ENCODE assay signal across 8 mouse cellular contexts in the genomic region with DNA sequence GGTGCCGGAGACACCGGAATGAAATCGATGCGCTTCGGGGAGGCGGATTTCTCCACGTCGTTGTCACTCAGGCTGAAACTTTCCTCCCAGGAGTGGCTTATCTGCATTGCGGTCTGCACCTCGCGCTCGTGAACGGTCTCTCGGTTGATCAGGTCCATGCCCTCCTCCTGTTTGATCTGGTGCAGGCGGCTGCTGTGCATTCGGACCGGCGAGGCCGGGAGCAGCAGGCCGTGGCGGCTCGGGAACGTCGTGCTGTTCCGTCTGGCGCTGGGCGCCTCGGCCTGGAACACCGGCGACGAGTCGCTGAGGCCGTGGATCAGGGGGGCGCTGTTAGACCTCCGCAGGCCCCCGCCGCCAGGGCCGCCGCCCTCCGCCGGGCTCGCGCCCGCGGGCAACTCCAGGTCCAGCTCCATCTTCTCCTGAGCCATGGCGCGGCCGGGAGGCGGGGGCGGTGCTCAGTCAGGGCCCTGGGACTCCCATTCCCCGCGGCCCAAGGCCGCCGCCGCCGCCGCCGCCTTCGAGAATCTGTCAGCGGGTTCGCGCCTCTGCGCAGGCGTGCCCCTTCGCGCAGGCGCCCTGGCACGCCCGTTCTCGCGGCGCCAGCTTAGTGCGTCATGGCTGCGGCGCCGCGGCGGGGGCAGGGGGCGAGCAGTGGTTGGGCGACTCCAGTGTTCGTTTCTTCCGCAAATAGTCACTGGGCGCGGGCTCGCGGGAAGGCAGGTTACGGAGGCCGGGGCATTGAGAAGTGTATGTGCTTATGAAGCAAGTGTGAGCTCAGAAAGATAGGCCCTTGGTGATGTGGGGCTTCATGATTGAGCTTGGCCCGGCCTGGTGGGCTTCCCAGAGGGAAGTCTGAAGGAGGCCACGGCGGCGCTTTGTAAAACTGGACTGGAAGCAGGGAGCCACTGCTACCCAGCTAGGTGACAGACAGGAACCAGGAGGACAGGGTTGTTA. TPM values are rescaled to one million over a fixed set of nuclear protein-coding genes. Genes with fewer than 3 reads are reported as not detected.
A peak's percentile ranks its signal among the peaks of the same experiment; 100 is the strongest.
DNase-seq lines count a peak whose midpoint lies in the region; ATAC-seq and TF ChIP-seq lines count a peak whose summit lies in the region.

A gene (minus strand): TSS at position 428 of the 954 bp plus-strand sequence.

- DNase-seq in forebrain, embryonic 14.5 days (ENCODE audit: low spot score): peak; percentile 95
- DNase-seq in heart, postnatal 14 days: peak; percentile 96 to 97
- DNase-seq in layer of hippocampus, adult 11-12 months (ENCODE audit: low spot score): peak; percentile 91
- DNase-seq in lung, adult 18-20 months: peak; percentile 86 to 91
- peak; percentile 90 for DNase-seq in testis, postnatal 14 days (ENCODE audit: low spot score)

- peak within 1 kb of the TSS; percentile 79 for H3K9ac ChIP-seq in ES-Bruce4 (ENCODE audit: low read depth, poor library complexity, severe bottlenecking)
- H3K9ac ChIP-seq in forebrain, embryonic 14.5 days (ENCODE audit: low read length): peak within 1 kb of the TSS; percentile 95
- peak within 1 kb of the TSS; percentile 95 for H3K9ac ChIP-seq in neural tube, embryonic 15.5 days (replicated peaks)

- peak within 1 kb of the TSS; percentile 86 for H3K4me2 ChIP-seq in forebrain, embryonic 14.5 days (ENCODE audit: low read length)
- peak within 1 kb of the TSS; percentile 90 for H3K4me2 ChIP-seq in neural tube, embryonic 15.5 days

- peak; percentile 90 for ATAC-seq in cerebellum, adult (ENCODE audit: insufficient number of reproducible peaks, low FRiP score, low TSS enrichment)
- ATAC-seq in forebrain, embryonic 14.5 days: peak; percentile 98
- peak; percentile 98 for ATAC-seq in neural tube, embryonic 15.5 days (ENCODE audit: low FRiP score)

- TF ChIP-seq CTCF in ES-Bruce4 (IDR thresholded peaks at IDR 0.05; ENCODE audit: low read depth, low read length): no peak

- peak within 1 kb of the TSS; percentile 95 for H3K4me3 ChIP-seq in ES-Bruce4 (ENCODE audit: low read depth, low read length)
- H3K4me3 ChIP-seq in forebrain, embryonic 14.5 days (ENCODE audit: low read depth, low read length): peak within 1 kb of the TSS; percentile 75
- H3K4me3 ChIP-seq in neural tube, embryonic 15.5 days (replicated peaks): peak within 1 kb of the TSS; percentile 89

- no peak for TF ChIP-seq POLR2A in ES-Bruce4 (IDR thresholded peaks at IDR 0.05; ENCODE audit: insufficient read depth, low read length)

- intact Hi-C loops in heart, postnatal 14 days (cut with DNase I): loop anchor here (5.0 kb wide), 2 partner anchors 80 to 175 kb away; a partner anchor contains a TSS

- TF ChIP-seq EP300 in ES-Bruce4 (IDR thresholded peaks at IDR 0.05; ENCODE audit: insufficient read depth, low read depth, low read length): no peak

- H3K9me3 ChIP-seq in ES-Bruce4 (replicated peaks; ENCODE audit: control insufficient read depth, insufficient read depth, low read length, poor library complexity, severe bottlenecking): no peaks in the 10 kb centered on the region
- H3K9me3 ChIP-seq in forebrain, embryonic 14.5 days (replicated peaks; ENCODE audit: control insufficient read depth, low read length): no peaks in the 10 kb centered on the region
- no peaks in the 10 kb centered on the region for H3K9me3 ChIP-seq in neural tube, embryonic 15.5 days (replicated peaks)

- H3K27ac ChIP-seq in ES-Bruce4 (ENCODE audit: insufficient read depth, low read length): no peak within 1 kb of the TSS
- H3K27ac ChIP-seq in forebrain, embryonic 14.5 days (ENCODE audit: low read depth, low read length): peak within 1 kb of the TSS; percentile 93
- H3K27ac ChIP-seq in neural tube, embryonic 15.5 days (replicated peaks): peak within 1 kb of the TSS; percentile 97

- no peaks in the 10 kb centered on the region for H3K27me3 ChIP-seq in ES-Bruce4 (ENCODE audit: control insufficient read depth, insufficient read depth, low read length, poor library complexity, severe bottlenecking)
- H3K27me3 ChIP-seq in forebrain, embryonic 14.5 days (replicated peaks; ENCODE audit: control insufficient read depth, insufficient read depth, low read length): no peaks in the 10 kb centered on the region
- no peaks in the 10 kb centered on the region for H3K27me3 ChIP-seq in neural tube, embryonic 15.5 days (replicated peaks)

- H3K36me3 ChIP-seq in ES-Bruce4 (ENCODE audit: control insufficient read depth, insufficient read depth, low read length, poor library complexity, severe bottlenecking): no peaks in the 10 kb centered on the region
- 0 out of 2 replicates have a peak, but pooled peaks cover 6% of the 10 kb centered on the region for H3K36me3 ChIP-seq in forebrain, embryonic 14.5 days (ENCODE audit: control insufficient read depth, insufficient read depth, low read length)
- no peaks in the 10 kb centered on the region for H3K36me3 ChIP-seq in neural tube, embryonic 15.5 days

- under 1% methylated on average over 92 of the region's 92 CpGs for WGBS in forebrain, embryonic 14.5 days
- under 1% methylated on average over 64 of the region's 92 CpGs for WGBS in neural tube, embryonic 15.5 days

- H3K4me1 ChIP-seq in ES-Bruce4 (ENCODE audit: control insufficient read depth, insufficient read depth, low read length): no peaks in the 10 kb centered on the region
- H3K4me1 ChIP-seq in forebrain, embryonic 14.5 days (ENCODE audit: control insufficient read depth, insufficient read depth, low read length): peaks cover 8% of the 10 kb centered on the region
- H3K4me1 ChIP-seq in neural tube, embryonic 15.5 days: peaks cover 19% of the 10 kb centered on the region

RNA-seq across cellular contexts. Expression of the gene that starts here (rescaled TPM):
- polyA plus RNA-seq in ES-Bruce4 (2011; ENCODE audit: insufficient read depth, insufficient read length, low read depth, missing spikeins): 7.1 and 8.6 TPM in 2 replicates
- 41.3 and 48.2 TPM in 2 replicates for polyA plus RNA-seq in forebrain, embryonic 14.5 days (2014; fragmentation: Nextera tagmentation; extraction: Ambion mirVana)
- total RNA-seq in heart, postnatal 14 days (2021): 10 to 100 TPM; 22.7 to 25.1 TPM
- 52.0 and 55.4 TPM in 2 replicates for polyA plus RNA-seq in neural tube, embryonic 15.5 days (2015; fragmentation: Nextera tagmentation; extraction: Ambion mirVana)
